Mouse (Mus musculus): Measurements from ENCODE around the gene Capg.

DNA sequence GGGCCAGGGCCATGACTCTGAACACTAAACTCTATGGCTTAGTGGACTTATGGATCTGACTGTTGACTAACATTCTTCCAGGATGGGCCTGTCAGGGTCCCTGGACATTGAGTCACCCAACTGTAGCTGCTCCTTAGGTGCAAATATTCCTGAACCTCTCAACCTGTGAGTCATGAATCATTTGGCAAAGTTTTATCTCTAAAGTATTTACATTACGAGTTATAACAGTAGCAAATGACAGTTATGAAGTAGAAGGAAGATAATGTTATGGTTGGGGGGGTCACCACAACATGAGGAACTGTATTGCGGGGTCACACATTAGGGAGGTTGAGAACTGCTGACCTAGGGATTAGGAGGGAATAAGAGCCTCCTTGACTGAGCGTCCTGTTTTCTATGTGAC, 3.7 kb downstream of the Capg start:
- TF ChIP-seq POLR2A (IDR thresholded peaks at IDR 0.05; ENCODE audit: insufficient read depth, low read depth, low read length) (no peak), CTCF (IDR thresholded peaks at IDR 0.05; ENCODE audit: insufficient read depth, low read depth, low read length) (no peak)

Measured in olfactory bulb, adult 2 months (tissue).